Mouse (Mus musculus): Measurements from ENCODE around the gene Ostc. TPM values are rescaled to one million over a fixed set of nuclear protein-coding genes. Genes with fewer than 3 reads are reported as not detected.

Gene Ostc
- total and polyA plus RNA-seq, 2 experiments from 2014 or later: 150 to 152 TPM

DNA sequence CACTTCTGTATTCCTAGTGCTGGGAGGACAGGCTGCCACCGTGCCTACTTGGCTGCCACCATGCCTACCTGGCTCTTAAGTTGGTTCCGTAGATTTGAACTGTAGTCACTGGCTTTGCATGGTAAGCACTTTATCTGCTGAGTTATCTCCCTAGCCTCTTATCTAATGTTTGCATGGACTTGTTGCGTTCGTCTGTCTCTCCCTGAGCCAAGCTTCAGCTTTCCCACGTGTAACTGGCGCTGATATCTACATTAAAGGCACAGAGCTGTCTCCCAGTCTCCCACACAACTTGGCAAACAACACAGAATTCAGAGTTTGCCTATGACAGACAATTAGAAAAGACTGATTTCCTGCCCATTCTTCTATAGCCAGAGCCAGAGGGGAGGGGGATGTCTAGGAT, 48.6 kb downstream of the Ostc start:
- Histone ChIP-seq H3K4me1 (ENCODE audit: control insufficient read depth, insufficient read depth) (no peaks in the 10 kb centered on the region), H3K27me3 (ENCODE audit: control insufficient read depth, insufficient read depth, low read length) (no peaks in the 10 kb centered on the region), H3K9ac (replicated peaks; ENCODE audit: low read depth, low read length) (no peak overlapping the region), H3K9me3 (replicated peaks; ENCODE audit: control insufficient read depth, low read length) (no peaks in the 10 kb centered on the region), H3K4me2 (ENCODE audit: low read depth, low read length) (no peak overlapping the region), H3K27ac (ENCODE audit: low read depth) (no peak overlapping the region), H3K36me3 (replicated peaks; ENCODE audit: control insufficient read depth, insufficient read depth, low read length) (no peaks in the 10 kb centered on the region), H3K4me3 (ENCODE audit: low read depth, low read length) (no peak overlapping the region)
- TF ChIP-seq EP300 (IDR thresholded peaks at IDR 0.05; ENCODE audit: low read depth) (no peak), CTCF (IDR thresholded peaks at IDR 0.05; ENCODE audit: low read depth) (no peak)
- WGBS: 23% methylated on average over 6 of the region's 6 CpGs
- DNase-seq (ENCODE audit: low spot score) (no peak), ATAC-seq (ENCODE audit: insufficient read depth, low read depth) (no peak)

DNA sequence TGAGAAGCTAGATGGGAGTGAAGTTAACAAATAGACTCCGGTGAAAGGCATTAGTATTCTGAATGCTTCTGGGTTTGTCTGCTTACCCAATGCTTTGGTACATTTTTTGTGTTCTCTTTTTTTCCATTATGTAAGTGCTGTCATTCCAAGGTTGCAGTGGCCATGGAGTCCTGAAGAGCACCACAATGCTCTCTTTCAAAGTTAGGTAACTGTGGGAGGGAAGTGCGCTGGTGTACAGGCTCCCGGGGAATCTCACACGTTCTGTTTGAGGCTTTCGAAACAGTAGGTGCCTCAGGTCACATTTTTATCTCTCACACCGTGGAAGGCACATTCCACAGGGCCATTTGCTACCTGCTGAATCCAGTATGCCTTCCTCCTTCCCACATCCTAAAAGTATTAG, 59.7 kb downstream of the Ostc start:
- DNase-seq (ENCODE audit: low spot score) (no peak), ATAC-seq (ENCODE audit: insufficient read depth, low read depth) (no peak)
- Histone ChIP-seq H3K4me2 (ENCODE audit: low read depth, low read length) (no peak overlapping the region), H3K4me3 (ENCODE audit: low read depth, low read length) (no peak overlapping the region), H3K27me3 (ENCODE audit: control insufficient read depth, insufficient read depth, low read length) (no peaks in the 10 kb centered on the region), H3K4me1 (ENCODE audit: control insufficient read depth, insufficient read depth) (no peaks in the 10 kb centered on the region), H3K9ac (replicated peaks; ENCODE audit: low read depth, low read length) (no peak overlapping the region), H3K36me3 (replicated peaks; ENCODE audit: control insufficient read depth, insufficient read depth, low read length) (no peaks in the 10 kb centered on the region), H3K27ac (ENCODE audit: low read depth) (no peak overlapping the region), H3K9me3 (replicated peaks; ENCODE audit: control insufficient read depth, low read length) (no peaks in the 10 kb centered on the region)
- WGBS: 36% methylated on average over 6 of the region's 6 CpGs
- TF ChIP-seq EP300 (IDR thresholded peaks at IDR 0.05; ENCODE audit: low read depth): no peak
- TF ChIP-seq CTCF (IDR thresholded peaks at IDR 0.05; ENCODE audit: low read depth): no peak

DNA sequence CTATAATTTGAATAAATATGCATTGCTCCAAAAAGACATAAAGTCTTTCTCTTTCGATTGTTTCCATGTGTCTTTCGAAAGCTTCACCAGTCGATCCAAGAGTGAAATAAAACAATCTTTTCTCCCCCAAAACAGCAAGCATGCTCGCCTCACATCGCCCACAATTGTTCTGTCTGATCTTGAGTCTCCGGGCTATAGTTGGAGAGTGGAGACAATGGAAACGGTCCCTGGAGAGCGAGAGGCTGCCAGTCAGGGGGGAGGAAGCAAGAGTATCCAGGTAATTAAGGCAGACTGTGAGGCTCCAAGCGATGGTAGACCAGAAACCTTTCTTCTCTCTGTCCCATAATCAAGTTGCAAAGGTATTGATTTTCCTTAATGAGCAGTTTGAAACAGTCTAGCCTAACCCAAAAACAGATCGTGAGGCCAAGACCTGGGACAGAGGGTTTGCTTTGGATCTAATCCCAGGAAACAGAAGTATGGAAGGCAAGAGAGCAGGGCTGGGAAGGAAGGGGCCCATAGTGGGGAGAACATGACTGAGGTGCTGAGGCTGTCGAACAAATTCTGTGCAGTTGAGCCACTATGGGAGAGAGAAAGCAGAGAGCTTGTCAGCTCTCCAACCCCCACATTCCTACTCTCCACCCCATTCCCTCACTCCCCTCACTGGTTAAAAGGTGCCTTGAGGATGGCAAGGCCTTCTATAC, 63.0 kb downstream of the Ostc start:
- Histone ChIP-seq H3K4me1 (ENCODE audit: control insufficient read depth, insufficient read depth) (no peaks in the 10 kb centered on the region), H3K27me3 (ENCODE audit: control insufficient read depth, insufficient read depth, low read length) (no peaks in the 10 kb centered on the region), H3K36me3 (replicated peaks; ENCODE audit: control insufficient read depth, insufficient read depth, low read length) (no peaks in the 10 kb centered on the region), H3K27ac (ENCODE audit: low read depth) (no peak overlapping the region), H3K4me3 (ENCODE audit: low read depth, low read length) (no peak overlapping the region), H3K4me2 (ENCODE audit: low read depth, low read length) (no peak overlapping the region), H3K9me3 (replicated peaks; ENCODE audit: control insufficient read depth, low read length) (no peaks in the 10 kb centered on the region), H3K9ac (replicated peaks; ENCODE audit: low read depth, low read length) (no peak overlapping the region)
- TF ChIP-seq CTCF (IDR thresholded peaks at IDR 0.05; ENCODE audit: low read depth): no peak
- TF ChIP-seq EP300 (IDR thresholded peaks at IDR 0.05; ENCODE audit: low read depth): no peak
- no peak for ATAC-seq (ENCODE audit: insufficient read depth, low read depth)
- whole genome bisulfite sequencing: 71% methylated on average over 11 of the region's 11 CpGs
- DNase-seq (ENCODE audit: low spot score): no peak

Other genes starting within 250 kb of the Ostc start
- 0.31 TPM in 1 of 2 replicates, not detected in the other for gene Etnppl, start 92.0 kb downstream of the Ostc start, total RNA-seq (2014; rRNA removed; ENCODE audit: low replicate concordance)
- not detected in 2 replicates for gene Etnppl, start 92.0 kb downstream of the Ostc start, polyA plus RNA-seq (2015; fragmentation: Nextera tagmentation; extraction: Ambion mirVana)
- 851 and 970 TPM in 2 replicates for gene Rpl34, start 21.0 kb upstream of the Ostc start, total RNA-seq (2014; rRNA removed; ENCODE audit: low replicate concordance)
- 470 and 488 TPM in 2 replicates for gene Rpl34, start 21.0 kb upstream of the Ostc start, polyA plus RNA-seq (2015; fragmentation: Nextera tagmentation; extraction: Ambion mirVana)

All from heart, postnatal 0 days (tissue).